Mouse (Mus musculus): ENCODE data around the gene Nkrf. TPM values are rescaled to one million over a fixed set of nuclear protein-coding genes. Genes with fewer than 3 reads are reported as not detected.

The Nkrf gene
- polyA plus RNA-seq (2012; ENCODE audit: low replicate concordance), result 0.63 and 1.5 TPM in 2 replicates

DNA sequence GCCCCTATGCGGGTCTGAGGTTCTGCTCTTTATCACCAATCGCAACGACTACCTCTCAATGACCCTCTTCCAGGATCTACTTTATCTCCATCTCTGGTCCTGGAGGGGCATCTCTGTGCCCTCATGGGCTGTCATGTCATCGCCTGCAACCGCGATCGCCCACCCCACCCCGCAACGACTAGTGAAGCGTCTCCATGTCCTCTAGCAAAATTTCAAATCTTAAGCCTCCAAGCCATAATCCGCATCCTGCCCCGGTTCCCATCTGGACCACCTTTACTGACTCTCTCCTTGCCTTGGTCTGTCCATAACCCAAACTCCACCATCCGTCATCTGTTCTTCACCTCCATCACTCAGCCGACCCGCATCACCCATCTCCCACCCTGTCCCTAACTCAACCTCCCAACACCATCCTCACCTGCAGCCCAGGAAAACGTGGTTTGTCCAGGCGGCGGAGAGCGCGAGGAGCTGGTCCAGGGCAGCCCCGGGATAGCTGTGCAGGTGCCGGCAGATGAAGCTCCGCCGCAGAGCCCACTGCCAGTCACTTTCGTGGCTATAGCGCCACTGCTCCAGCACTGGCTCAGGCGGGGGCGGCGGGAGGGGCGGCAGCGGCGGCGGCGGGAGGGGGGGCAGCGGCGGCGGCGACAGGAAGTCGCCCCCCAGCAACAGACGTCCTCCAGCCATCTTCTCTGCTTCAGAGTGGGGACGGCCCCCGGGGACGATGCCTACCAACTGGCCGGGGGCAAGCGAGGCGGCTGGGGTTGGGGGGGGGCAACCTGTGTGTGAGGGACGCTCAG, at the start of gene Nkrf:
TSS of gene Nkrf (minus strand) at position 579 of the 794 bp plus-strand sequence.

DNA sequence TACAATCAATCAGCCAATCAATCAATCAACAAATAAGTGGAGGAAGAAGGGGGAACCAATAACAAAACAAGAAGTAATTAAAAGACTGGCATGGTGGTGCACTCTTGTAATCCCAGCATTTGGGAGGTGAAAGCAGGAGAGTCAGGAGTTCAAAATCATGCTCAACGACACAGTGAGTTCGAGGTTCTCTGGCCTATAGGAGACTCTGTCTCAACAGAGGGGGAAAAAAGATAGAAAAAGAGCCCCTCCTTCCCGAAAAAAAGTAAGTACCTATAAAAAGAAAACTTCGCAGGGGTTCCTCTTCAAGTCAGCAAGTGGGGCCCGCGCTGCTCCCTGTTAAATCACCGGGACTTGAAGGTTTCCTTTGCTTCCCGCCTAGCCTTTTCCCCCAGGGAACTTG, 28.9 kb downstream of the Nkrf start, which contains the start of the genes Ube2a and C330007P06Rik:
TSS of gene Ube2a (plus strand) at position 136 of the 400 bp plus-strand sequence.
TSS of gene C330007P06Rik (minus strand) at position 347 of the 400 bp plus-strand sequence.

Other genes starting within 250 kb of the Nkrf start
- 0.78 TPM in 1 of 2 replicates, not detected in the other for gene Slc25a43, start 159.2 kb downstream of the Nkrf start, polyA plus RNA-seq (2012; ENCODE audit: low replicate concordance)
- 12.7 and 67.2 TPM in 2 replicates for gene Slc25a5, start 107.2 kb downstream of the Nkrf start, polyA plus RNA-seq (2012; ENCODE audit: low replicate concordance)
- gene Ube2a, start 29.0 kb downstream of the Nkrf start, polyA plus RNA-seq (2012; ENCODE audit: low replicate concordance), result 117 and 139 TPM in 2 replicates
- 0.30 and 2.9 TPM in 2 replicates for gene C330007P06Rik, start 28.8 kb downstream of the Nkrf start, polyA plus RNA-seq (2012; ENCODE audit: low replicate concordance)
- 2.4 and 2.7 TPM in 2 replicates for gene Sept6, start 88.9 kb upstream of the Nkrf start, polyA plus RNA-seq (2012; ENCODE audit: low replicate concordance)
- gene Sowahd, start 145.9 kb upstream of the Nkrf start, polyA plus RNA-seq (2012; ENCODE audit: low replicate concordance), result not detected in 2 replicates
- gene Rpl39, start 182.5 kb upstream of the Nkrf start, polyA plus RNA-seq (2012; ENCODE audit: low replicate concordance), result 55.0 and 262 TPM in 2 replicates
- gene Upf3b, start 207.4 kb upstream of the Nkrf start, polyA plus RNA-seq (2012; ENCODE audit: low replicate concordance), result 0.30 and 3.8 TPM in 2 replicates
- 14.8 and 19.1 TPM in 2 replicates for gene Nkap, start 223.9 kb upstream of the Nkrf start, polyA plus RNA-seq (2012; ENCODE audit: low replicate concordance)